ENCODE assay signal across 9 mouse cellular contexts in the genomic region with DNA sequence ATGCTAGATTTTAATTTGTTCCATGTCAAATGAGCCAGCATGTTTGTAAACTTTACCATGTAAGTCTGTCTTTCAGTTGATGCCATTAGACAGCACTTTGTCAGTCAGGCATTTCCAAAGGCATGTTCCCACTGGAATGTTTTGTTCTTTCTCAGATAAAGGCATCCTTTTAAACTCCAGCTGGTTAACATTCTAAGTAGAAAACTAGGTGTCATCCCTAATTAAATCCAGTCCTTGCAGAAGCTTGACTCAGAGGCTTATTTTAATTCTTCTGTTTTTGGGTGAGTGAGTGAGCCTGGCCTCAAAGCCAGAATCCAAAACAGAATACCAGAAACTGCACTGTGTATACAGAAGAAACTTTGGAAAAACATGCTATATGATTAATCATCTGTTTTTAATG.
"Had no signal": no experiment of that assay in that cellular context is flagged by ENCODE, and none has a peak within 500 bp of the region (broad histone marks: within the 10 kb centered on the region; RNA-seq: fewer than 3 reads in every experiment).

No protein-coding gene starts in this region.

- H3K9ac ChIP-seq: kidney, embryonic 15.5 days; limb, embryonic 12.5 days; liver, embryonic 13.5 days; midbrain, embryonic 12.5 days had no signal

- H3K36me3 ChIP-seq: kidney, embryonic 15.5 days; limb, embryonic 12.5 days; liver, embryonic 13.5 days; midbrain, embryonic 12.5 days had no signal

- H3K9me3 ChIP-seq: kidney, embryonic 15.5 days; limb, embryonic 12.5 days; liver, embryonic 13.5 days; midbrain, embryonic 12.5 days had no signal

- H3K4me1 ChIP-seq: kidney, embryonic 15.5 days; limb, embryonic 12.5 days; liver, embryonic 13.5 days; midbrain, embryonic 12.5 days had no signal

- H3K27ac ChIP-seq: kidney, embryonic 15.5 days; limb, embryonic 12.5 days; liver, embryonic 13.5 days; midbrain, embryonic 12.5 days had no signal

- H3K27me3 ChIP-seq: kidney, embryonic 15.5 days; limb, embryonic 12.5 days; liver, embryonic 13.5 days; midbrain, embryonic 12.5 days had no signal

- DNase-seq: kidney, postnatal 14 days; liver; liver, embryonic 13.5 days; lung, adult 18-20 months; right cerebral cortex, postnatal 14 days; thymus, postnatal 4 days had no signal

- H3K4me2 ChIP-seq: kidney, embryonic 15.5 days; limb, embryonic 12.5 days; liver, embryonic 13.5 days; midbrain, embryonic 12.5 days had no signal

- H3K4me3 ChIP-seq: kidney, embryonic 15.5 days; limb, embryonic 12.5 days; liver, embryonic 13.5 days; midbrain, embryonic 12.5 days had no signal
